Mouse (Mus musculus) megakaryocyte-erythroid progenitor cell, adult 5-6 weeks (primary cell): ENCODE data around the gene Nol4l. TPM values are rescaled to one million over a fixed set of nuclear protein-coding genes. Genes with fewer than 3 reads are reported as not detected.
"Not testable (repeated sequence)": the region's sequence is repeated elsewhere in the genome, so short reads cannot be mapped to it uniquely, and the experiment has no call there.

Source experiments
- ATAC-seq: replicated peaks from 2 replicates; pipeline ENCODE4 v1.8.0; 2016; ENCODE audit warnings: mild to moderate bottlenecking, inconsistent platforms; ENCODE audit not compliant: severe bottlenecking, poor library complexity, low FRiP score, low TSS enrichment
- total RNA-seq, 2 experiments: library from RNA; stranded (forward) in 1 of 2; stranded (reverse) in 1 of 2; fragments of 200-1000, 215-1000 nt in 1 of 2; fragments of >200 nt in 1 of 2; fragmentation: Nextera tagmentation in 1 of 2; gene quantifications; 2 replicates each; pipeline ENCODE4 v1.2.3; 2014 to 2017

The Nol4l gene
- total RNA-seq, 2 experiments from 2014 or later = 10.4 to 13.3 TPM

- ATAC-seq = no peak
Observed at GRCm38 (mm10) chr2:153514497-153515380, 15.0 kb downstream of the Nol4l start.

GRCm38 (mm10) chr2:153513983-153514382 lies 15.8 kb downstream of the Nol4l start:
- no peak for ATAC-seq

- no peak for ATAC-seq
Observed at GRCm38 (mm10) chr2:153512416-153513323, 17.1 kb downstream of the Nol4l start.

- no peak for ATAC-seq
Observed at GRCm38 (mm10) chr2:153511562-153511961, 18.2 kb downstream of the Nol4l start.

- ATAC-seq = no peak
Observed at GRCm38 (mm10) chr2:153510136-153510535, 19.6 kb downstream of the Nol4l start.

- ATAC-seq = 0 out of 2 replicates have a peak, but pooled peaks have one; percentile 32
Observed at GRCm38 (mm10) chr2:153509211-153510029, 20.4 kb downstream of the Nol4l start.

GRCm38 (mm10) chr2:153508405-153508804 lies 21.4 kb downstream of the Nol4l start:
- ATAC-seq = no peak

GRCm38 (mm10) chr2:153507969-153508368 lies 21.8 kb downstream of the Nol4l start:
- no peak for ATAC-seq

GRCm38 (mm10) chr2:153506385-153506784 lies 23.4 kb downstream of the Nol4l start:
- no peak for ATAC-seq

GRCm38 (mm10) chr2:153499154-153499553 lies 30.6 kb downstream of the Nol4l start:
- no peak for ATAC-seq

GRCm38 (mm10) chr2:153496898-153497297 lies 32.9 kb downstream of the Nol4l start:
- no peak for ATAC-seq

- 0 out of 2 replicates have a peak, but pooled peaks have one; percentile 12 for ATAC-seq
Observed at GRCm38 (mm10) chr2:153496301-153496700, 33.5 kb downstream of the Nol4l start.

- ATAC-seq = peak; percentile 70
Observed at GRCm38 (mm10) chr2:153495818-153496217, 34.0 kb downstream of the Nol4l start.

GRCm38 (mm10) chr2:153495391-153495790 lies 34.4 kb downstream of the Nol4l start:
- not testable (repeated sequence) for ATAC-seq

GRCm38 (mm10) chr2:153494293-153494811 lies 35.4 kb downstream of the Nol4l start:
- peak; percentile 41 for ATAC-seq

- peak; percentile 29 for ATAC-seq
Observed at GRCm38 (mm10) chr2:153493781-153494292, 35.9 kb downstream of the Nol4l start.

GRCm38 (mm10) chr2:153493393-153493731 lies 36.4 kb downstream of the Nol4l start:
- no peak for ATAC-seq

GRCm38 (mm10) chr2:153492573-153493392 lies 37.0 kb downstream of the Nol4l start, which contains the start of gene 4930404H24Rik:
Gene 4930404H24Rik, plus strand, starts transcription at chr2:153492790.
- 0 out of 2 replicates have a peak, but pooled peaks have one; percentile 0 for ATAC-seq
